Mouse (Mus musculus) intestine, embryonic 14.5 days (tissue): Measurements from ENCODE around the gene Pax2. TPM values are rescaled to one million over a fixed set of nuclear protein-coding genes. Genes with fewer than 3 reads are reported as not detected.

Experiments
- ATAC-seq: fragments of 200-750 bp; cut with Nextera tagmentation; replicated peaks from 2 replicates; pipeline ENCODE4 v1.8.0; 2017; ENCODE audit warnings: low read depth, moderate number of reproducible peaks, moderate TSS enrichment, moderate library complexity; ENCODE audit not compliant: low FRiP score, low TSS enrichment
- DNase-seq: peaks from one replicate; pipeline ENCODE4 v3.0.0-alpha.2; 2018; ENCODE audit warnings: low spot score
- H3K27ac ChIP-seq: fragments of 300-500 bp; sonication (generic); 2 replicates; pipeline ENCODE4 v1.5.1; 2014; ENCODE audit warnings: low read depth, mild to moderate bottlenecking, control low read depth
- H3K27me3 ChIP-seq: fragments of 300-500 bp; sonication (generic); replicated peaks from 2 replicates; pipeline ENCODE4 v1.6.1; 2014; ENCODE audit warnings: low read length, control low read depth; ENCODE audit not compliant: control insufficient read depth, insufficient read depth
- H3K36me3 ChIP-seq: fragments of 300-500 bp; sonication (generic); 2 replicates; pipeline ENCODE4 v1.6.1; 2014; ENCODE audit warnings: low read length, control low read depth; ENCODE audit not compliant: control insufficient read depth, insufficient read depth
- H3K4me1 ChIP-seq: fragments of 300-500 bp; sonication (generic); replicated peaks from 2 replicates; pipeline ENCODE4 v1.6.1; 2014; ENCODE audit warnings: low read length, control low read depth, mixed read lengths; ENCODE audit not compliant: control insufficient read depth, insufficient read depth
- H3K4me2 ChIP-seq: fragments of 300-500 bp; sonication (generic); 2 replicates; pipeline ENCODE4 v1.6.1; 2014; ENCODE audit warnings: low read length
- H3K4me3 ChIP-seq: fragments of 300-500 bp; sonication (generic); 2 replicates; pipeline ENCODE4 v1.5.1; 2014; ENCODE audit warnings: low read depth, low read length, control low read depth, mixed read lengths
- H3K9ac ChIP-seq: fragments of 300-500 bp; sonication (generic); 2 replicates; pipeline ENCODE4 v1.6.1; 2014; ENCODE audit warnings: mild to moderate bottlenecking, low read length
- H3K9me3 ChIP-seq: fragments of 300-500 bp; sonication (generic); 2 replicates; pipeline ENCODE4 v1.6.1; 2016; ENCODE audit warnings: low read length, control low read depth; ENCODE audit not compliant: control insufficient read depth
- whole genome bisulfite sequencing: fragments of 180-500 bp; shearing (Covaris S2); extraction: QIAGEN DNeasy Blood & Tissue Kit; methylation state at CpG from one replicate; pipeline ENCODE4 v1.1.7; 2014; 5-methylcytosine and 5-hydroxymethylcytosine counted together
- polyA plus RNA-seq: library from polyadenylated mRNA; unstranded; fragments of >200 nt; fragmentation: Nextera tagmentation; extraction: Ambion mirVana; gene quantifications from 2 replicates; pipeline ENCODE4 v1.2.1, GENCODE M21; 2014

Gene Pax2
- polyA plus RNA-seq, 1 experiment from 2014 or later = not detected

DNA sequence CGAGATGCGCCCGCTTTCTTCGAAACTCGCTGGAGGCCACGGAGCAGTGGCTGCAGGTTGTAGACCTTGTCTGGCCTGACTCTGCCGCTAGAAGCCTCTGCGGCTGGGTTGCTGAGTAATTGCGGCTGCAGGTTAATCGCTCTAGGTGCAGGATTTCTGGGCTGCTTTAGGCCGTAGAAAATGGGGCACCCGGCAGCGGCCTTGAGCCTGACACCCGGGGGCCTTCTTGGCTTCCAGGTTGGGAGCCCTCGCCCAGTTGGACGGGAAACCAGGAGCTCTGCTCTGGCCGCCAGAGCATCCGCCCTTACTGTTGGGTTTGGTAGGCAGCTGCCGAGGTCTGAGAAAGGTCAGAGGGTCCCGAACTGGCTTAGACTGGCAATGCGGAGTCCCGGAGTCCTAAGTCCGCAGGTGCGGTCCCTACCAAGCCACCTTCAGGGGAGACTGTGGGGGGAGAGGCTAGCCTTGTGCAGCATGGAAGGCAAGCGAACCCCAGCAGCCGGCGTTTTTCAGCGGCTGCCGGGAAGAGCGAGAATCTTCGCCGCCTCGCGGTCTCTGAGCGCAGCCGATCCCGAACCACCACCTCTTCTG is 3.8 kb downstream of the Pax2 start:
- under 1% methylated on average over 37 of the region's 37 CpGs for WGBS
- H3K4me2 ChIP-seq = no peak overlapping the region
- ATAC-seq (no peak), DNase-seq (peak; percentile 71)
- H3K9ac ChIP-seq = no peak overlapping the region
- peaks cover 100% of the 10 kb centered on the region for H3K27me3 ChIP-seq
- no peak overlapping the region for H3K27ac ChIP-seq
- no peak overlapping the region for H3K4me3 ChIP-seq
- peaks cover 9% of the 10 kb centered on the region; the same call in 1 of the 2 replicates for H3K4me1 ChIP-seq
- H3K9me3 ChIP-seq = no peaks in the 10 kb centered on the region
- no peaks in the 10 kb centered on the region for H3K36me3 ChIP-seq

DNA sequence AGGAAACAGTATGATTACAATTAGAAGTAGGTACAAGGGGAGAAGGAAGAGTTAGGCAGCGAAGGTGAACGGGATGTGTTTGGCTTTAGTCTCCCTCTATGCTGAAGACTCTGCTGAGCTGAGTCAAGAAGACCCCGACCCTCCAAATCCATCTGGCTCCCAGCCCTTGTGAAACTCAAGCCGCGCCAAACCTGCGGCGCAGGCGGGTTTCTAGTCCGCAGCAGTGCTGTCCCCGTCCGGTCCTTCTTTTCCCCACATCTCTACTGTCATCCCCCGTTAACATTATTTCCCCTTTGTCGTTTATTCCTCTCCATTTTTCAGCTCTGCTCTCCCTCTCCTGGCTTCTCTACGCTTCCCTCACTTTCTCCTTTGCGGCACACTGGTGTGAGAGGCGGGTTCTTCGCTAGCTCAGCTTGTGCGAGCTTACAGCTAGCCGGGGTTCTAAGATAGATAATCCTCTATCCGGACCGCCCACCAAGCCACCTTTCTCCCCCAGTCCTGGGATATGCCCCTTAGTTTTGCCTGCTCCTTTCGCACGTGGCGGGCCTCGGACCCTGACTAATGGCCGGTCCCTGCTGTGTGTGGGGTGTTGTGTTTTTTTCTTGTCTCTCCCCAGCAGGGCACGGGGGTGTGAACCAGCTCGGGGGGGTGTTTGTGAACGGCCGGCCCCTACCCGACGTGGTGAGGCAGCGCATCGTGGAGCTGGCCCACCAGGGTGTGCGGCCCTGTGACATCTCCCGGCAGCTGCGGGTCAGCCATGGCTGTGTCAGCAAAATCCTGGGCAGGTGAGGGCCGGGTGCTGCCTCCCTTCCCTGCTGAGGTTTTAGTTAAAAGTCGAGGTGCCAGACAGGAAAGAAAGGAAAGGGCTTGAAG is 4.7 kb downstream of the Pax2 start:
- WGBS = 1% methylated on average over 39 of the region's 39 CpGs
- H3K36me3 ChIP-seq = no peaks in the 10 kb centered on the region
- no peak overlapping the region for H3K4me3 ChIP-seq
- DNase-seq (no peak), ATAC-seq (no peak)
- no peak overlapping the region for H3K27ac ChIP-seq
- H3K9ac ChIP-seq = no peak overlapping the region
- H3K9me3 ChIP-seq = no peaks in the 10 kb centered on the region
- H3K4me2 ChIP-seq = no peak overlapping the region
- peaks cover 100% of the 10 kb centered on the region for H3K27me3 ChIP-seq
- H3K4me1 ChIP-seq = peaks cover 9% of the 10 kb centered on the region; the same call in 1 of the 2 replicates

DNA sequence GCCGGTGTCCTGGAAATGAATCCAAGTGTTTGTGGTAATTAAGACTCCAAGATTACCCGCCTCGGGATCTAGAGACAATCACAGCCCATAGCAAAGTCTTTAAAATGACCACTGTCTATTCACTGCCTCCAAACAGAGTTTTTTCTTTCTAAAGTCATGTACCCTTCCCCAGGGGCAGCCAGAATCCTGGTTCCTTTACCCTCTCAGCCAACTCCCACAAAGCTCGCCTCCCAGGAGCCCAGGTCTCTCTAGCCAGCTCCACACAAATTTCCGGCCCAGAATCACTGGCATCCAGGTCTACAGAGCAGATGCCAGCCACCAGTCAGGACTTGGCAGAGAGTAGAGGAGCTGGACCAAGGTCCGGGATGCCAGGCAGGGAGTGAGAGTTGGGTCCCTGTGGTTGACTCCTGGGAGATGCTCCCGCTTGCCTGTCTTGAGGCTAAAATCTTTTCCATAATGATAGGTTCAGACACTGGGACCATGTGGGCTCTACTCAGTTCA is 6.3 kb downstream of the Pax2 start:
- no peak overlapping the region for H3K4me3 ChIP-seq
- H3K9ac ChIP-seq = no peak overlapping the region
- H3K4me2 ChIP-seq = no peak overlapping the region
- H3K27me3 ChIP-seq = peaks cover 91% of the 10 kb centered on the region
- H3K27ac ChIP-seq = no peak overlapping the region
- no peaks in the 10 kb centered on the region for H3K4me1 ChIP-seq
- ATAC-seq (no peak), DNase-seq (no peak)
- no peaks in the 10 kb centered on the region for H3K9me3 ChIP-seq
- 42% methylated on average over 7 of the region's 7 CpGs for WGBS
- no peaks in the 10 kb centered on the region for H3K36me3 ChIP-seq

DNA sequence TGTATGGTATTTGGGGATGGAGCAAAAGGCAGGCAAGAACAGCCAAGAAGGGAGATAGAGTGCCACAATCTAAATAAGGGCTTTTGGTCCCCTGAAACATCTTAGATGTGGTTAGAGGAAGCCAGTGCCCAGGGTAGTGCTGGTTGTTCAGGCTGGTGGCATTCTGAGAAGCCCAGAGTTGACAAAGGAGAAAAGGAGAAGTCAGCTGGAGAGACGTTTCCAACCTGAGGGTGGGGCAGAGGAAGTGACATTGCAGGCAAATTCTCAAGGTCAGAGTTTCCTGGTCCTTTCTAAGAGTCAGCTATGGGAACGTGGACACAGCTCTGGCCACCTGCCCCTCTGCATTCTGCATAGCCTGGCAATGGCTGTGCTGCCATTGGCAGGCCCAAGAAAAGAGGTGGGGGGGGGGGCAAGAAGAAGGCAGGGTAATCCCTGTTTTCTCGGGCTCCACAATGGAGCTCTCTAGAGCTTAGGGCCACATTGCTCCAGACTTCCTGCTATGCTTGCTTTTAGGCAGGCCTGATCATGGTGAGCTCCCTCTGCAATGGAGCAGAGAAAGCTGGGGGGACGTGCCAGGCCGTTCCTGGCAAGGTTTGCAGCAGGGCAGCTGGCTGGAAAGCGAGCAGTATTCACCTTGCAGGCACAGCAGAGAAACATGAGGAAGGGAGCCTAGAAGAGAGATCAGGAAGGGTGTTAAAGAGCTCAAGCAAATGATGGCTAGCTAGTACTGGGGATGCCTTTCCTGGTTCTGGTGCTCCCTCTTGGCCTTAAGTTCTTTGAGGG is 14.6 kb downstream of the Pax2 start:
- H3K9me3 ChIP-seq = no peaks in the 10 kb centered on the region
- no peak overlapping the region for H3K27ac ChIP-seq
- DNase-seq = no peak
- no peak overlapping the region for H3K4me2 ChIP-seq
- H3K27me3 ChIP-seq = peaks cover 8% of the 10 kb centered on the region
- H3K4me1 ChIP-seq = no peaks in the 10 kb centered on the region
- H3K4me3 ChIP-seq = no peak overlapping the region
- no peaks in the 10 kb centered on the region for H3K36me3 ChIP-seq
- ATAC-seq = no peak
- H3K9ac ChIP-seq = no peak overlapping the region
- 66% methylated on average over 6 of the region's 6 CpGs for WGBS

DNA sequence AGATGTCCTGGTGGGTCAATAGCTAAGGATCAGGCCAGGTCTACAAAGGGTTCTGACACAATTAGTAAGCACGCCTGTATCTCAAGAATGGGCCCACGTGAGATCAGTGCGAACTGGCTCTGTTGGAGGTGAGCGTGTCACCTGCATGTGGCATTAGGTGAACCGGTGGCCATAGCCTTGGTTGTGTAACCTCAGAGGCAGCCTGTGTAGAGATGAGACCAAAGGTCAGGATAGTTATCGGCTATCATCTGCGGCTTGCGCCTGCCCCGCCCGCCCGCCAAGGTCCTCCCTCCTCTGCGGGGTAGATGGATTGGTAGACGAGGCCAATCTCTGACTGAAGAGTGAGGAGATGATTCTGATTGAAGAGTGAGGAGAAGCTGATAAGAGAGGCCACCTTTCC is 15.7 kb downstream of the Pax2 start:
- Histone ChIP-seq H3K9me3 (no peaks in the 10 kb centered on the region), H3K27me3 (peaks cover 7% of the 10 kb centered on the region; the same call in 1 of the 2 replicates), H3K9ac (no peak overlapping the region), H3K36me3 (no peaks in the 10 kb centered on the region), H3K4me2 (no peak overlapping the region), H3K4me1 (no peaks in the 10 kb centered on the region), H3K27ac (no peak overlapping the region), H3K4me3 (no peak overlapping the region)
- ATAC-seq = no peak
- no peak for DNase-seq
- WGBS = 71% methylated on average over 13 of the region's 13 CpGs

DNA sequence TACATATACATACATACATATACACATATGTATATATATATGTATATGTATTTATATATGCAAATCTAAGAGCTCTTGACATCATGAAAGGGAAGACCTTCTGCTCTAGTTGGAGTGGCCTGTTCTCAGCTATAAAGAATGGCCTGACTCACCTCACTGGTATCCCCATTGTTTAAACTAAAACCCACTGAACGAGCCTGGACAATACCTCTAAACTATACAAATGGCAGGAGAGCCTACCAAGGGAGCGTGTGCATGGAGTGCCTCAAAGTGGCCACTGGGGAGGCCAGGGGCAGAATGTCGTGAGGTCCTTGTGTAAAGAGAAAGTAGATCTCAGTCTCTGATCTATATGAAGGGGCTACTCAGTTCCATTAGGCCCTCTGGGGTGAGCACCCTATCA is 26.1 kb downstream of the Pax2 start:
- Histone ChIP-seq H3K9ac (no peak overlapping the region), H3K9me3 (no peaks in the 10 kb centered on the region), H3K4me3 (no peak overlapping the region), H3K27me3 (no peaks in the 10 kb centered on the region), H3K27ac (no peak overlapping the region), H3K4me1 (no peaks in the 10 kb centered on the region), H3K4me2 (no peak overlapping the region), H3K36me3 (no peaks in the 10 kb centered on the region)
- DNase-seq = no peak
- no peak for ATAC-seq
- 58% methylated on average over 3 of the region's 3 CpGs for WGBS

DNA sequence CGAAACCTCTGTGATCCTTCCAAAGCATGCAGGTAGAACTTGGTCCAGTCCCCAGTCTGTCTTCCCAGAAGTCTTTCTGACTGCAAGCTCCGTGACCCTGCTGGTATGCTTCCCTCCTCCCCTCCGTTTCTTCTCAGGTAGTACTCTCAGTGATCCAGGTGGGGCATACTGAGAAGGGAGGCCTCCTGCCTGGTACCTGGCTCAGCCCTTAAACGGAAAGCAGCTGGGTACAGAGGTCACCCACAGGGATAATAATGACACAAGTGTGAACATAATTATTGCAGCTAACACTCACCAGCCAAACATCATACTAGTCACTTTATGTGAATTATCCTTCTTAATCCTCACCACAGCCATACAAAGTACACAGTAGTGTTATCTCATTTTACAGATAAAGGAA is 28.5 kb downstream of the Pax2 start:
- Histone ChIP-seq H3K36me3 (no peaks in the 10 kb centered on the region), H3K27ac (no peak overlapping the region), H3K27me3 (no peaks in the 10 kb centered on the region), H3K9ac (no peak overlapping the region), H3K4me3 (no peak overlapping the region), H3K9me3 (no peaks in the 10 kb centered on the region), H3K4me1 (no peaks in the 10 kb centered on the region), H3K4me2 (no peak overlapping the region)
- DNase-seq (no peak), ATAC-seq (no peak)
- WGBS = 36% methylated on average over 4 of the region's 4 CpGs

DNA sequence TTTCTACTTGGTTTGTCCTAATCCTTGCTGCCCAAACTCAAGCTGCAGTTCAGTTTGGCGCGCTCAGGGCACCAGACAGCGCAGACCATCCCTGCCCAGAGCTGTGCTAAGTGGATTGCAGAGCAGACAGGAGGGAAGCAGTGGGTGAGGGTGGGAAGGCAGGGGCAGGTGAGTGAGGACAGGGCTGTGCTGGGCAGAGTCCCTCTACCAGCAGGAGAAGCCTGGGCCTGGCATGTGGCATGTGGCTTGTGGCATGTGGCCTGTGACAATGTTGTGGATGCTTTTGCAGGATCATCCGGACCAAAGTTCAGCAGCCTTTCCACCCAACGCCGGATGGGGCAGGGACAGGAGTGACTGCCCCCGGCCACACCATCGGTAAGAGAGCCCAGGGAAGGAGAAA is 32.6 kb downstream of the Pax2 start:
- 0 out of 2 replicates have a peak, but pooled peaks cover 2% of the 10 kb centered on the region for H3K27me3 ChIP-seq
- H3K27ac ChIP-seq = no peak overlapping the region
- H3K36me3 ChIP-seq = no peaks in the 10 kb centered on the region
- ATAC-seq (no peak), DNase-seq (no peak)
- WGBS = 90% methylated on average over 8 of the region's 8 CpGs
- no peak overlapping the region for H3K4me3 ChIP-seq
- H3K9ac ChIP-seq = no peak overlapping the region
- H3K9me3 ChIP-seq = no peaks in the 10 kb centered on the region
- no peak overlapping the region for H3K4me2 ChIP-seq
- no peaks in the 10 kb centered on the region for H3K4me1 ChIP-seq
